In the genomic region with DNA sequence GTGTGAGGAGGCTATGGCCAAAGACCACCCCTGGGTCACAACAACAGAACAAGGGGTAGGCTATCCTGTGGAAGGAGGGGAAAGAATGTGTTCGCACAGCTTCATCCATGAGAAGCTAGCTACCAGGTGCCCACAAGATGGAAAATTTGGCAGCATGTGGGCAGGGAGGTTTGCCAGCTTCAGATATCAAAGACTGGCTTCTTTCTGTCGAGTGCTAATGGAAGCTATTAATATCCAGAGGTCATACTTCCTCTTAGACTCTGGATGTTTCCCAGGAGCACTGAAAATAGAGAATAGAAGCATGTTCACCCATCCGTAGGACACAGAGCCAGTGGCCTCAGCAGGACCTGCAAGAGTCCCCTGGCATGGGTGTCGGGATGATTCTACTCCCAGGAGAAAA, we compare ENCODE assay signal across 12 mouse cellular contexts.
DNase-seq lines count a peak whose midpoint lies in the region; ATAC-seq lines count a peak whose summit lies in the region.
"Had no signal": no experiment of that assay in that cellular context is flagged by ENCODE, and none has a peak within 500 bp of the region (broad histone marks: within the 10 kb centered on the region; RNA-seq: fewer than 3 reads in every experiment).

No protein-coding gene starts in this region.

- no peak for ATAC-seq in megakaryocyte progenitor cell, adult 5-6 weeks (replicated peaks; ENCODE audit: poor library complexity)
- ATAC-seq: activated CD4-positive, CD25-positive, alpha-beta regulatory T cell, adult 4 months; intestine, postnatal 0 days had no signal

- peak; percentile 12 for DNase-seq in gastrocnemius, adult 18-20 months (ENCODE audit: low spot score)
- no peak for DNase-seq in gastrocnemius, postnatal 4 days (ENCODE audit: low spot score in 2 of 2)
- DNase-seq in lung, postnatal 36 days, result peak; percentile 5
- no peak for DNase-seq in lung, postnatal 14 days
- peak; percentile 72 for DNase-seq in heart, adult 8-10 months (ENCODE audit: low spot score)
- peak; percentile 77 for DNase-seq in heart, postnatal 4 days
- DNase-seq in embryo, embryonic 9.5 days (ENCODE audit: extremely low spot score), result no peak
- DNase-seq: lung, adult 2 months; thymus, postnatal 36 days had no signal

Comparison
In these comparisons a context has a peak if more than half of its experiments do, and no peak if none do; other contexts are left out.
1. DNase-seq: peak in gastrocnemius, adult 18-20 months (single experiment), lung, postnatal 36 days (single experiment), heart, adult 8-10 months (single experiment) and heart, postnatal 4 days (single experiment); none in gastrocnemius, postnatal 4 days (0 of 2), lung, postnatal 14 days (single experiment) and embryo, embryonic 9.5 days (single experiment).